23 mouse cellular contexts compared by ENCODE assay signal in the genomic region with DNA sequence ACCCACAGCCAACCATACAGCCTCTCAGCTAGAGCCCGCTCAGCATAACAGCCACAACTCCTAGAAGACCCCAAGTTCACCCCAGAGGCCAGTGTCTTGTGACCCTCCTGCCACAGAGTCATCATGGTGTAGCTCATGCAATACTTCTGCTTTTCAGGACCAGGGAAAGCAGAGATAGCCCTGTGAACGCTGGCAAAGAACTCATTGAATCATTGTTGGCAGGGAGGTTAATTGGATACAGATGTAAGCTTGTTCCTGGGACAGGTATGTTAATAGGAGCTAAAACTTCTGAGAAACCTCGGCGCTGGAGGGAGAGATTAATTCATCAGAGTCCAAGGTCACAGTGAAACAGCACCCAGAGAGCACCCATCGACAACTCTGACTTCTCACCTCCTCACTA. TPM values are rescaled to one million over a fixed set of nuclear protein-coding genes. Genes with fewer than 3 reads are reported as not detected.
DNase-seq lines count a peak whose midpoint lies in the region; ATAC-seq lines count a peak whose summit lies in the region.
"Had no signal": no experiment of that assay in that cellular context is flagged by ENCODE, and none has a peak within 500 bp of the region (broad histone marks: within the 10 kb centered on the region; RNA-seq: fewer than 3 reads in every experiment).

No protein-coding gene starts in this region.

- no peak overlapping the region for H3K4me3 ChIP-seq in embryonic facial prominence, embryonic 14.5 days (ENCODE audit: low read depth, low read length)
- H3K4me3 ChIP-seq: embryonic facial prominence, embryonic 12.5 days; forebrain, embryonic 10.5 days; forebrain, embryonic 15.5 days; gastrocnemius, adult 2 months; heart, adult 2 months; heart, embryonic 13.5 days; hindbrain, embryonic 13.5 days; left cerebral cortex, adult 2 months; liver, embryonic 15.5 days; lung, embryonic 15.5 days; megakaryocyte, embryonic 14.5 days had no signal

- no peaks in the 10 kb centered on the region for H3K36me3 ChIP-seq in embryonic facial prominence, embryonic 14.5 days (ENCODE audit: control insufficient read depth, insufficient read depth, low read length)
- H3K36me3 ChIP-seq: embryonic facial prominence, embryonic 12.5 days; forebrain, embryonic 10.5 days; forebrain, embryonic 15.5 days; G1E; heart, embryonic 13.5 days; hindbrain, embryonic 13.5 days; liver, embryonic 15.5 days; lung, embryonic 15.5 days had no signal

- H3K4me1 ChIP-seq in embryonic facial prominence, embryonic 14.5 days (ENCODE audit: control insufficient read depth, insufficient read depth, low read length), result peaks cover 4% of the 10 kb centered on the region; the same call in 1 of the 2 replicates
- H3K4me1 ChIP-seq: liver, embryonic 15.5 days had no signal

- H3K27ac ChIP-seq in embryonic facial prominence, embryonic 14.5 days (replicated peaks; ENCODE audit: low read depth, low read length), result no peak overlapping the region
- H3K27ac ChIP-seq: embryonic facial prominence, embryonic 12.5 days; forebrain, embryonic 10.5 days; gastrocnemius, adult 2 months; hindbrain, embryonic 13.5 days; left cerebral cortex, adult 2 months; liver, embryonic 15.5 days; lung, embryonic 15.5 days had no signal

- no peaks in the 10 kb centered on the region for H3K9me3 ChIP-seq in embryonic facial prominence, embryonic 14.5 days (ENCODE audit: control insufficient read depth, low read length)
- H3K9me3 ChIP-seq: embryonic facial prominence, embryonic 12.5 days; forebrain, embryonic 10.5 days; forebrain, embryonic 15.5 days; G1E; heart, embryonic 13.5 days; hindbrain, embryonic 13.5 days; liver, embryonic 15.5 days; lung, embryonic 15.5 days had no signal

- no peak overlapping the region for H3K4me2 ChIP-seq in embryonic facial prominence, embryonic 14.5 days (ENCODE audit: low read depth, low read length)
- H3K4me2 ChIP-seq: embryonic facial prominence, embryonic 12.5 days; forebrain, embryonic 15.5 days; heart, embryonic 13.5 days; hindbrain, embryonic 13.5 days; liver, embryonic 15.5 days; lung, embryonic 15.5 days had no signal

- no peaks in the 10 kb centered on the region for H3K27me3 ChIP-seq in embryonic facial prominence, embryonic 14.5 days (replicated peaks; ENCODE audit: control insufficient read depth, insufficient read depth, low read length)
- H3K27me3 ChIP-seq: forebrain, embryonic 15.5 days had no signal

- no peak overlapping the region for H3K9ac ChIP-seq in embryonic facial prominence, embryonic 14.5 days (ENCODE audit: low read depth, low read length)
- H3K9ac ChIP-seq: embryonic facial prominence, embryonic 12.5 days; forebrain, embryonic 15.5 days; heart, embryonic 13.5 days; hindbrain, embryonic 13.5 days; liver, embryonic 15.5 days; lung, embryonic 15.5 days had no signal

- 21% methylated on average over 5 of the region's 5 CpGs for WGBS in embryonic facial prominence, embryonic 14.5 days

- no peak for ATAC-seq in embryonic facial prominence, embryonic 14.5 days (ENCODE audit: low read depth)
- ATAC-seq in megakaryocyte, adult 5-6 weeks (ENCODE audit: poor library complexity, severe bottlenecking), result no peak
- ATAC-seq: forebrain, embryonic 15.5 days; intestine, postnatal 0 days had no signal

- peak; percentile 63 for DNase-seq in embryo, embryonic 10 days (ENCODE audit: low spot score)
- no peak for DNase-seq in embryo, embryonic 9.5 days (ENCODE audit: extremely low spot score)
- DNase-seq in 3T3-L1 (ENCODE audit: low read depth, low spot score), result peak; percentile 67
- peak; percentile 64 for DNase-seq in embryo, embryonic 10.5 days (ENCODE audit: low spot score)
- peak; percentile 24 for DNase-seq in embryonic facial prominence, embryonic 14.5 days (ENCODE audit: low spot score)
- DNase-seq in yolk sac, embryonic 10.5 days (ENCODE audit: low spot score), result no peak
- no peak for DNase-seq in layer of hippocampus, postnatal 14 days (ENCODE audit: low spot score in 2 of 2)
- DNase-seq: adrenal gland, adult 8-10 months had no signal

RNA-seq across cellular contexts. Expression of a gene that starts 36.0 kb away (rescaled TPM):
- 2.8 and 2.9 TPM in 2 replicates for polyA plus RNA-seq in embryonic facial prominence, embryonic 14.5 days (2014; fragmentation: Nextera tagmentation; extraction: Ambion mirVana)
- not detected in 2 replicates for total RNA-seq in megakaryocyte, adult 5-6 weeks (2015)
- total RNA-seq in megakaryocyte, adult 5-6 weeks (2017), result not detected in 2 replicates
- 100 to 1,000 TPM; 131 to 134 TPM for total RNA-seq in layer of hippocampus, postnatal 14 days (2021)
- total RNA-seq: monocyte, adult 5-6 weeks had no signal
- polyA plus RNA-seq: G1E had no signal

RNA-seq across cellular contexts. Expression of a gene that starts 48.2 kb away (rescaled TPM):
- 1.4 and 2.0 TPM in 2 replicates for polyA plus RNA-seq in embryonic facial prominence, embryonic 14.5 days (2014; fragmentation: Nextera tagmentation; extraction: Ambion mirVana)
- total RNA-seq in megakaryocyte, adult 5-6 weeks (2015), result not detected in 2 replicates
- total RNA-seq in megakaryocyte, adult 5-6 weeks (2017), result not detected in 2 replicates
- total RNA-seq in layer of hippocampus, postnatal 14 days (2021), result 100 to 1,000 TPM; 277 to 282 TPM
- total RNA-seq: monocyte, adult 5-6 weeks had no signal
- polyA plus RNA-seq: G1E had no signal

Comparison
In these comparisons a context has a peak if more than half of its experiments do, and no peak if none do; other contexts are left out.
1. DNase-seq: peak in embryo, embryonic 10 days (single experiment), 3T3-L1 (single experiment), embryo, embryonic 10.5 days (single experiment) and embryonic facial prominence, embryonic 14.5 days (single experiment); none in embryo, embryonic 9.5 days (single experiment), yolk sac, embryonic 10.5 days (single experiment) and layer of hippocampus, postnatal 14 days (0 of 2).
2. RNA of a gene that starts 36.0 kb away (total RNA-seq): 131 to 134 TPM in layer of hippocampus, postnatal 14 days; not detected in megakaryocyte, adult 5-6 weeks; every median in the first group is over 100 times any median in the second.
3. RNA of a gene that starts 48.2 kb away (total RNA-seq): 277 to 282 TPM in layer of hippocampus, postnatal 14 days; not detected in megakaryocyte, adult 5-6 weeks; every median in the first group is over 100 times any median in the second.